In the genomic region with DNA sequence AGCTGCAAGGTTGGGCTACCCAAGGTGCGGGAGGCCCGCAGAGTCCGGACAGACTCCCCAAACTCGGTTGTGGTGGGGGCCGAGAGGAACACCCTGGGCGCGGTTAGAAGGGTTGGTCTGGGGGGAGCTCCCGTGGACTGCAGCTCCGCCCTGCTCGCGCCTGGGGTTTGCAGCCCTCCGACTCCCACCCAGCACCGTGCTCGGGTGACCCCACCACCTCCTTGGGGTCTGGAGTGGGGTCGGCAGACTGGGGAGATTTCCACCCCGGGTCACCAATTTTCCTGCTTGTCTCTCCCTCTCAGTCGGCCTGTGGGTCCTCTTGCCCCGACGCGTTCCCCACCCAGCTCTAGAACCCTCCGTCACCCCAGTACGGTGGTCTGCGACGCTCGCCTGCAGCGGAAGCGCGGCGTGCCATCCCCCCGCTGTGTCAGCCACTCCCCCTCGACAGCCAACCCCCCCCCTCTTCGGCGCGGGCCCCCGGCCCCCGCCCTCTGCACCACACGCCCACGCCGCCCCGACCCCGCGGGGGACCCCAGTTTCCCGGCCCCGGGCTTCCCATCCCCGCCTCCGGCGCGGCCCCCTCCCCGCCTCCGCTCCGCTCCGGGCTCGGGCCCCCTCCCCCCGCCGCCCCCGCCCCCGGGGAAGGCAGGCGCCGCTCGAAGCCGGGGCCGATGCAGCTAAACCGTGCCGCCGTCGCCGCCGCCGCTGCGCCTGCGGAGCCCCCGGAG, we compare ENCODE assay signal across 8 mouse cellular contexts. TPM values are rescaled to one million over a fixed set of nuclear protein-coding genes. Genes with fewer than 3 reads are reported as not detected.
DNase-seq lines count a peak whose midpoint lies in the region; ATAC-seq lines count a peak whose summit lies in the region.

TSS of gene Shank3 (plus strand) at position 663 of the 728 bp plus-strand sequence.

- peak within 1 kb of the TSS; percentile 47 for H3K27ac ChIP-seq in forebrain, embryonic 16.5 days (ENCODE audit: low read length)
- H3K27ac ChIP-seq in hindbrain, embryonic 15.5 days (replicated peaks) = peak within 1 kb of the TSS; percentile 88
- H3K27ac ChIP-seq in liver, embryonic 16.5 days (ENCODE audit: low read length) = no peak within 1 kb of the TSS
- peak within 1 kb of the TSS; percentile 19; the same call in 1 of the 2 replicates for H3K27ac ChIP-seq in stomach, embryonic 16.5 days (ENCODE audit: low read length)

- peak within 1 kb of the TSS; percentile 83 for H3K9ac ChIP-seq in forebrain, embryonic 16.5 days (replicated peaks; ENCODE audit: low read depth, low read length)
- peak within 1 kb of the TSS; percentile 77 for H3K9ac ChIP-seq in hindbrain, embryonic 15.5 days
- peak within 1 kb of the TSS; percentile 47 for H3K9ac ChIP-seq in liver, embryonic 16.5 days (ENCODE audit: low read depth, low read length)
- peak within 1 kb of the TSS; percentile 82 for H3K9ac ChIP-seq in stomach, embryonic 16.5 days (ENCODE audit: low read length)

- WGBS in forebrain, embryonic 16.5 days = under 1% methylated on average over 44 of the region's 72 CpGs
- WGBS in hindbrain, embryonic 15.5 days = under 1% methylated on average over 31 of the region's 72 CpGs
- under 1% methylated on average over 31 of the region's 72 CpGs for WGBS in liver, embryonic 16.5 days (ENCODE audit: insufficient replicate concordance)
- WGBS in stomach, embryonic 16.5 days = under 1% methylated on average over 54 of the region's 72 CpGs

- no peaks in the 10 kb centered on the region for H3K9me3 ChIP-seq in forebrain, embryonic 16.5 days (ENCODE audit: control insufficient read depth, low read length)
- no peaks in the 10 kb centered on the region for H3K9me3 ChIP-seq in hindbrain, embryonic 15.5 days
- no peaks in the 10 kb centered on the region for H3K9me3 ChIP-seq in liver, embryonic 16.5 days (replicated peaks; ENCODE audit: control insufficient read depth, low read length)
- no peaks in the 10 kb centered on the region for H3K9me3 ChIP-seq in stomach, embryonic 16.5 days (replicated peaks; ENCODE audit: control insufficient read depth, low read length)

- H3K27me3 ChIP-seq in forebrain, embryonic 16.5 days (replicated peaks; ENCODE audit: control insufficient read depth, insufficient read depth, low read length) = peaks cover 9% of the 10 kb centered on the region; the same call in 1 of the 2 replicates
- H3K27me3 ChIP-seq in hindbrain, embryonic 15.5 days = 0 out of 2 replicates have a peak, but pooled peaks cover 3% of the 10 kb centered on the region
- peaks cover 39% of the 10 kb centered on the region for H3K27me3 ChIP-seq in liver, embryonic 16.5 days (ENCODE audit: control insufficient read depth, insufficient read depth, low read depth, low read length)
- peaks cover 4% of the 10 kb centered on the region; the same call in 1 of the 2 replicates for H3K27me3 ChIP-seq in stomach, embryonic 16.5 days (ENCODE audit: control insufficient read depth, insufficient read depth, low read length)

- H3K4me1 ChIP-seq in forebrain, embryonic 16.5 days (replicated peaks; ENCODE audit: control insufficient read depth, insufficient read depth, low read length) = peaks cover 17% of the 10 kb centered on the region
- peaks cover 36% of the 10 kb centered on the region for H3K4me1 ChIP-seq in hindbrain, embryonic 15.5 days (replicated peaks)
- H3K4me1 ChIP-seq in liver, embryonic 16.5 days (ENCODE audit: control insufficient read depth, low read depth, low read length) = peaks cover 21% of the 10 kb centered on the region
- H3K4me1 ChIP-seq in stomach, embryonic 16.5 days (ENCODE audit: control insufficient read depth, insufficient read depth, low read length) = 0 out of 2 replicates have a peak, but pooled peaks cover 7% of the 10 kb centered on the region

- peak within 1 kb of the TSS; percentile 73 for H3K4me3 ChIP-seq in forebrain, embryonic 16.5 days (replicated peaks; ENCODE audit: low read length)
- peak within 1 kb of the TSS; percentile 64 for H3K4me3 ChIP-seq in hindbrain, embryonic 15.5 days
- H3K4me3 ChIP-seq in liver, embryonic 16.5 days (ENCODE audit: low read depth, low read length) = peak within 1 kb of the TSS; percentile 66
- H3K4me3 ChIP-seq in stomach, embryonic 16.5 days (replicated peaks; ENCODE audit: low read length) = peak within 1 kb of the TSS; percentile 71

- peak; percentile 45 to 53 for DNase-seq in kidney, postnatal 4 days
- DNase-seq in kidney, postnatal 14 days = no peak
- peak; percentile 20 to 52 for DNase-seq in adrenal gland, postnatal 36 days
- no peak for DNase-seq in Muller cell, postnatal 12 days (ENCODE audit: inconsistent ontology term)

- H3K36me3 ChIP-seq in forebrain, embryonic 16.5 days (ENCODE audit: control insufficient read depth, insufficient read depth) = no peaks in the 10 kb centered on the region; the same call in 1 of the 2 replicates
- peaks cover 15% of the 10 kb centered on the region for H3K36me3 ChIP-seq in hindbrain, embryonic 15.5 days
- H3K36me3 ChIP-seq in liver, embryonic 16.5 days (ENCODE audit: control insufficient read depth, insufficient read depth) = no peaks in the 10 kb centered on the region
- no peaks in the 10 kb centered on the region for H3K36me3 ChIP-seq in stomach, embryonic 16.5 days (ENCODE audit: control insufficient read depth, insufficient read depth, low read length)

- H3K4me2 ChIP-seq in forebrain, embryonic 16.5 days (ENCODE audit: low read length) = peak within 1 kb of the TSS; percentile 75
- H3K4me2 ChIP-seq in hindbrain, embryonic 15.5 days = peak within 1 kb of the TSS; percentile 96
- peak within 1 kb of the TSS; percentile 89 for H3K4me2 ChIP-seq in liver, embryonic 16.5 days (ENCODE audit: low read depth, low read length)
- H3K4me2 ChIP-seq in stomach, embryonic 16.5 days (ENCODE audit: low read depth, low read length) = peak within 1 kb of the TSS; percentile 65

- peak; percentile 69 for ATAC-seq in forebrain, embryonic 16.5 days
- ATAC-seq in hindbrain, embryonic 15.5 days (ENCODE audit: low FRiP score, low read depth) = peak; percentile 49
- ATAC-seq in liver, embryonic 16.5 days (ENCODE audit: low read depth) = no peak
- ATAC-seq in stomach, embryonic 16.5 days (ENCODE audit: insufficient read depth, low FRiP score) = peak; percentile 31

RNA-seq across cellular contexts. Expression of gene Shank3, which starts in this region (rescaled TPM):
- total RNA-seq in adrenal gland, postnatal 36 days (2021) = 10 to 100 TPM; 30.7 to 51.0 TPM
- 9.3 and 14.1 TPM in 2 replicates for polyA plus RNA-seq in forebrain, embryonic 16.5 days (2015; fragmentation: Nextera tagmentation; extraction: Ambion mirVana)
- 9.6 and 11.2 TPM in 2 replicates for polyA plus RNA-seq in hindbrain, embryonic 15.5 days (2015; fragmentation: Nextera tagmentation; extraction: Ambion mirVana)
- 0.20 and 0.33 TPM in 2 replicates for polyA plus RNA-seq in liver, embryonic 16.5 days (2015; fragmentation: Nextera tagmentation; extraction: Ambion mirVana)
- 1.1 and 1.8 TPM in 2 replicates for polyA plus RNA-seq in stomach, embryonic 16.5 days (2015; fragmentation: Nextera tagmentation; extraction: Ambion mirVana)

Comparison
In these comparisons a context has a peak if more than half of its experiments do, and no peak if none do; other contexts are left out.
1. DNase-seq: peak in kidney, postnatal 4 days (2 of 2) and adrenal gland, postnatal 36 days (2 of 2); none in kidney, postnatal 14 days (single experiment) and Muller cell, postnatal 12 days (single experiment).
2. Peak in every context shown above with its lines, with median percentiles within 50 percentile points of each other: H3K4me2 ChIP-seq, H3K4me3 ChIP-seq and H3K9ac ChIP-seq.